Mouse (Mus musculus) adrenal gland, adult (tissue): Measurements from ENCODE around the gene Ahr.

Experiments
- DNase-seq, 2 experiments: peaks; one replicate each; pipeline ENCODE4 v3.0.0; 2022 to 2023; ENCODE audit warnings: low spot score in 1 of 2; ENCODE audit not compliant: inconsistent age in 2 of 2

Gene Ahr

DNA sequence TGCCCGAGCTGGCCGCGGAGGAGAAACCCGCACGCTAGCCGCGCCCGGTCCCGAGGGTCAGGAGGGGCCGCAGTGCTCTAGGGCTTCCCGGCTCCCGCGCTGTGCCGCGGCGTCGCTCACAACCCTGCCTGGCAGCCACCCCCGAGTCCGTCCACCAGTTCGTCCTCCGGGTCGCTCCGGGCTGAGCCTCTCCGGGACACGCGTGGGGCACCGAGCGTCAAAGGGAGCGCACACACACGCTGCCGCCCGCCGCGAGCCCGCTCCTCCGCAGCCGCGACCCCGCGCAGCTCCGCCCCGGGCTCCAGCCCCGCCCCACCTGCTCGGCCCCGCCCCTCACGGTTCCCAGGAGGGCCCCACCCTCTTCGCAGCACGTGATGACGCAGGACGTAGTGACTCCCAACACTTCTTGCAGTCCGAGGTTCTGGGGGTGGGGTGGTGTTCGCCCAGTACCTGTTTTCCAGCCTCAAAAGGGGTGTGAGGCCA is at the start of gene Ahr:
Gene Ahr (minus strand): TSS at position 285 of the 483 bp plus-strand sequence.
- peak; percentile 82 to 96 for DNase-seq

GRCm38 (mm10) chr12:35578826-35579225 is 44.0 kb upstream of the Ahr start:
- no peak for DNase-seq

- no peak for DNase-seq
These were observed 41.3 kb upstream of the Ahr start for GRCm38 (mm10) chr12:35576107-35576506.

GRCm38 (mm10) chr12:35573713-35574112 is 38.9 kb upstream of the Ahr start:
- DNase-seq: no peak

DNA sequence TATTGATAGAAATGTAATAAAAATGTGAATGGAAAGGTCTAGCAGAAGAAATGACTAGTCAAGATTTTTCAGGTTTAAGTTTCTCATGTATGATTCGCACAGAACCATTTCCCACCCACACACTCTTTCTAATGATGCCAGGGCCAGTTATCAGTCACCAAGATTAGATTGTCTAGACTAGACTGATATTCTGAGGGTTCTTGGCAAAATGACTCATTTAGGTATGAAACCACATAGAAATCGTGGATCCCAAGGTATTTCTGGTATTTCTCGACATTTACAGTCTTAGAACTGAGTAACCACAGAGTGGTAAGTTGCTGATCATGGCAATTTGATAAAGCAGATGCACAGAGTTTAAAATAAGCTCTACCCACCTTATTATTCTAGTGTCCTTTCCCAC is 28.0 kb upstream of the Ahr start:
- DNase-seq: no peak

GRCm38 (mm10) chr12:35558868-35559267 is 24.0 kb upstream of the Ahr start:
- no peak for DNase-seq

DNA sequence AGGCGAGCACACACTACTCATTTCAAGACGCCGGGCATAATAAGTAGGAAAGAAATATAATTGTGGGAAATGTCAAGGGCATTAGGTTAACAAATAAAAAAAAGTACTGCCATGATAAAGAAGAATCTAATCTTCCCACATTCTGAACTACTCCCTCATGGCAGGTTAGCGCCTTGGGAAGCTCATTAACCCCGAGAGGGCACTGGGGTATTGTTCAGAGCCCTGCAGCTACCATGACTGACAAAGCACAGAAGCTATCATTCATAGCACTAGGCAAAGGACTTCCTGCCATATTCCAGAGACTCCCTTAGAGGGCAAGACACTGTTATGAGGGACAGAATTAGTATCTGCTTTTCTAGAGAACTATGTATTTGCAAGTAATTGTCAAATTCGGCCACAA is 21.1 kb upstream of the Ahr start:
- no peak for DNase-seq

DNA sequence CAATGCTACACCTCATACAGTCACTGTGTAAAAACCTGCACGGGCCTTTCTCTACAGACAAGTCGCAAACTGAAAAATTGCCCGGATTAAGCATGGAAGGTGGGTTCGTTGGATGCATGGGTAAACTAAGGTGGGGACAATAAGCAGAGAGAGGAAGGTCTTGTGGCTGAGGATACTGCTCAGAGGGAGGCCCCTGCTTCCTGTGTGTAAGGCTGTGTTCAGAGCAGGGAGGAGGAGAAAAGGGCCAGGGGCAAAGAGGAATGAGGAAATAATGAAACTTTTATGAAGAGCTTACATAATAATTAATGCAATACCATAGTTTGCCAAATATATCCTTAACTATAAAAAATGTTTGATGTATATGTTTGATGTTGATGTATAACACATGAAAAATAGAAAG is 19.5 kb upstream of the Ahr start:
- no peak for DNase-seq

DNA sequence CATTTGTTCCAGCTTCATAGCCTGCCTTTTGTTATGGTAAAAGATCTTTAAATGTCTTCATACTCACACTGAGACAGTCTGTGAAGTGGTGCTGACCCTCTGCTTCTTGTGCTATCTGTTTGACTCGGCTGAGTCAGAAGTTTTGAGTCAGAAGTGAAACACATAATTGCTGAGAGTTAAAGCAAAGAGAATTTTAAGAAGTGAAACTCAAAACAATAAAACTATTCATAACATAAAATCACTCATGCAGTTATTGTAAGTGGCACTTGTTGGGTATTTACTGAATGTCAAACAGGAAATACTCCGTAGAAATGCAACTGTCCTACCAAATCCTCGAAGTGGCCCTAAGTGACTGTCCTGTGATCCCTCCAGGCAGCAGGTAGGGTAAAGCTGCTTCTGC is 18.3 kb upstream of the Ahr start:
- no peak for DNase-seq

DNA sequence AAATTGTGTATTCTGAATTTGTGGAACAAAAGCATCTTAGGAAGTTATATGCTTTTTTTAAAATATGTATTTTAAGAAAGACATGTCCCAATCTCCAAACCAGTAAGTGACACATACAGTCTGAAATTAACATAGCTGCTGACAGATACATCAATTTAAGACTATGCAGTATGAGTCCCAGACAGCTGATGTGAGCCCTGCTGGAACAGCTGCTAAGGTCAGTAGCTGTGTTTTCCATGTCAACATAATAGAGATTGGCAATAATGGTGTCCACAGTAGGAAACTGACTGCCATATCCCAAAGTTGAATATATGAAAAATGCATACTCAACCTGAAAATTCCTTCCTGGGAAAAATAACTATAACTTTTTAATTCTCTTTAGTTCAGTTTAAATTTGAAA is 15.5 kb upstream of the Ahr start:
- DNase-seq: no peak

- no peak for DNase-seq
These were observed 8.0 kb upstream of the Ahr start for GRCm38 (mm10) chr12:35542836-35543235.

GRCm38 (mm10) chr12:35538843-35539242 is 4.0 kb upstream of the Ahr start:
- no peak for DNase-seq

DNA sequence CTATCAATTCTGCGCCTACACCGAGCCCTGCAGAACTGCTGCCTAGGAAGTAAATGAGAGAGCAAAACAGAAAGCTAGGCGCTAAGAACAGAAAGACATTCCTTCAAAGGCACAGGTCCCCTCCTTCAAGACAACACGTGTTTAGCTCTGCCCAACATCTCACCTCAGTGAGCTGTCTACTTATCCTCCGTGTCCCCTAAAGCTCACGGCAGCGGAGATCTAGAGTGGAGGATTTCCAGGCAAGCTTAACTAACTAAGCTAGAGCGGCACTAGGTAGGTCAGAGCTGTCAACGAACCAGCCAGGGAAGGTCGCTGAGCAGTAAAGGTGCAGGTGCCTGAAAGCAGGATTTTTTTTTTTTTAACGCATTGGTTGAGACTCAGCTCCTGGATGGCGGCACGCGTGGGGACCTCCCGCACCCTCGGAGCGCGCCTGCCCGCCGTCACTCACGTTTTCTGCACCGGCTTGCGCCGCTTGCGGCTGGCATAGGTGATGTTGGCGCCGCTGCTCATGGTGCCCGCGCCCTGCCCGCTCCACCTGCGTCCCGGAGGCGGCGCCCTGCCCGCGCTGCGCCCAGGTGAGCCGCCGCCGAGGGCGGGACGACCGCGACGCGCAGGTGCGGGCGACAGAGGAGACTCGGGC is 604 bp downstream of the Ahr start:
- DNase-seq: peak; percentile 12 to 65

DNA sequence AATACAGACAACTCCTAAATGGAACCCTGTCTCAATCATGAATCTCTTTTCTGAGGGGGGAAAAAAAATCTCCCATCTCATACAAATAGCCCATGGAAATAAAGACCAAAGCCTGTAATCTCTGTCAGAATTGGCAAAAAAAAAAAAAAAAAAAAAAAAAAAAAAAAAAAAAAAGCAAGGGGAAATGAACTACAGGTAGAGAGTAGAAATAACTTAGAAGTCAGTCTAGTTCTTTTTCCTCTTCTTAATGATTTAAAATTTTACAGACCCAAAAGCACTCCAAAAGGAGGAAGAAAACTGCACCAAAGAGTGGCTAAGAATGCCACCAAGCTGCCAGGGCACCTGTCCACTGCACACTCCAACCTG is 1.1 kb downstream of the Ahr start:
- no peak for DNase-seq

DNA sequence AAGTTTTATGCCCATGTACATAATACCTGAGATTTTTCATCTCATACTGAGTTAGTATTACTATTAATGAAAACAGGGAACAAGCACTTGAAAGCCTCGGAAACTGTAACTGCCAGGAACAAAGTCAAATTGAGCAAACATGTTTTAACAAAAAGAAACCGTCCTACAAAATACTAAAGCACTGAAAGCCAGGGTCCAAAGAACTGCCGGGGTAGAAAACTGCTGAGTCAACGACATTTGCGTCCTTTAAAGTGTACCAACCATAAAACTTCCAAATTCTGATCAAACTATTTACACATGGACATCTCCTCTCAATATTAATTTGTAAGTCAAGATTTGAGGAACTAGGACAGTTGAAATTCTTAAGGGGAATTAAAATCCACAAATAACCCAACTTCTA is 1.7 kb downstream of the Ahr start:
- DNase-seq: no peak

- peak; percentile 33 to 85 for DNase-seq
These were observed 2.7 kb downstream of the Ahr start for GRCm38 (mm10) chr12:35532151-35532550.

DNA sequence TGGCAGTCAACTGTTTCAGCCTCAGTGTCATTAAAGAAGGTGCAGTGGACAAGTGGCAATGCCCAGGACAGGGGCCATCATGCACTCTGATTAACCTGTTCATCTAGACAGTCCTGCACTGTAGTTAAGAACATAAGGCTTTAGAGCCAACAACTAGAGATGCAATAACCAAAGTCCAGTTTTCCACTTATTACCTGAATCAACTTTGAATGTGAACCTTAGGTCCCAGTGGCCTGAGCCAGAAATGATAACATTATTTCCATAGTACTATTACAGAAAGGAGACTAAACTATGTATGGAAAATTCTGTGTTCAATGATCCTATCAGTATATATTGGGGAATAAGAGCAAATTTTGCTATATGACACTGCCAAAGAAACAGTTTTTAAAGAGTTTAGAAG is 4.3 kb downstream of the Ahr start:
- DNase-seq: no peak

DNA sequence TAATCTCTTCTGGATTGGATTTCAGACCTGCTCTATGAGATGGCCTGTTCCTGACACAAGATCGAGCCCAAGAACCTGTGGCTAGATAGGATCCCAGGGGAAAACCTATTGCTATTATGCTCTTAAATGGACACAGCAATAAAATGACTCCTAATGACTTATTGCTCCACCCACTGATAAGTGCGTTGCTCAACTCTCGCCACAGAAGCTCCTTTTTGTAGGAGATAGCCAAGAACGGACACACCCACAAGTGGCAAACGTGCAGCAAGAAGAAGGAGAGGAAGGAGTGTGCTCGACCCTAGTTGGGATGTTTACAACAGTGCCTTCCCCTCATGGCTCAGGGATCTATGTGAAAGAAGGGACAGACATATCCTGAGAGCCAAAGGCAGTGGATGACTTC is 7.4 kb downstream of the Ahr start:
- no peak for DNase-seq

DNA sequence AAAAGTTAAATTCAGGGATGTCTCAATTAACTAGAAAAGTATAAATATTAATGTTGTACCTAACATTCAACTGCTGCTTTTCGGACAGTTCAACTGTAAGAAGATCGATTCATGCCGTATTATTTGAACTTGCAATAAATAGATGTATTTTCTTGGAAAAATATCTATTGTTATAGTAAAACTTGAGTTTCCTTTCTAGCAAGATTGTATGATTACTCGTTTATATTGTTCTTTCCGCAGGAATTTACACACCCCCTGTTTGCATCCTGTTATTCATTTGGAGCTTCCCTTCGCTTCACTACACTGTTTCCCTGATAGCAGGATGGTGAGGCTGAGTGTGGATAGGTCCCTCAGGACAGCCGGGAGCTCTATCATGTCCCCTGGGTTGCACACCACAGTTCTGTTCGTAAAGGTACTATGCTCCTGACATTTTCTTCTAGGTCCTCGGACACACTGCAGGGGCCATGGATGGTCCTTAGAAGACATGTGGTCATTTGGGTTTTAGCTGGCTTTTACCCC is 12.2 kb downstream of the Ahr start:
- peak in 1 of 2 experiments; percentile 37 for DNase-seq

- no peak for DNase-seq
These were observed 19.2 kb downstream of the Ahr start for GRCm38 (mm10) chr12:35515621-35516020.

- DNase-seq: no peak
These were observed 20.2 kb downstream of the Ahr start for GRCm38 (mm10) chr12:35514671-35515070.

- no peak for DNase-seq
These were observed 24.1 kb downstream of the Ahr start for GRCm38 (mm10) chr12:35510711-35511110.

DNA sequence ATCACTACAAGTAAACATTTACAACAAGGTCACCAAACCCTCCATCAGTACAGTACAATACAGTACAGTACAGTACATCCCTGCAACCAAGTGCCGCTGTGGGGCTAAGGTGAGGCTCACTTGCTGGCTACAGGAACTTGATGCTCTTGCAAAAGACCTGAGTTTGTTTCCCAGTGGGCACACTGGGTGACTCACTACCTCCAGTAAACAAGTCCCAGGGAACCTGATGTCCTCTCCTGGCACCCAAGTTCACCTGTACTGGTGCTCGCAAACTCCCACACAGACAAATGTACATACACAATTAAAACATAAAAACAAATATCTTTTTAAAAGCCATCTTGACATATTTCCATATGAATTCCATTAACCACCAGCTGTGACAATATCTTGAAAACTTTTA is 28.5 kb downstream of the Ahr start:
- DNase-seq: no peak
